Mouse (Mus musculus) right cerebral cortex, postnatal 25 days (tissue): ENCODE measurements around the gene Aamp.

Experiments
- DNase-seq: peaks from one replicate; pipeline ENCODE4 v3.0.0; 2022

Aamp gene

DNA sequence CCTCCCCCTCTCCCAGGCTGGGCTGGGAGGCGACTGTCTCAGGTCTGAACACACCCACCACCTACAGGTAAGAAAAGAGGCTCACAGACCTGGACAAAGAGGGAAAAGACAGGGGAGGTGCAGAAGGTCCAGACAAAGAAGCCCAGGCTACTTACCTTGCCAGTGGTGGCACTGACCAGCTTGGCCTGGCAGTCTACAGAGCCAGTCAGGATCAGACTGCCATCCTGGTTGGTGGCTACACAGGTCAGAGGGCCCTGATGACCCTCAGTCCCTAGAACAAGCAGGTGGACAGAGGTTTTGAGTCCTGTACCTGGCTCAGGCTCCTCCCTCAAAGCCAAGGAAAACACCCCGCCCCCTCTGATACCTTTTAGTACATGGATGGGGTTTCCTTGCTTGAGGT lies 3.2 kb downstream of the Aamp start:
- DNase-seq: no peak

- no peak for DNase-seq
These were observed 3.8 kb downstream of the Aamp start for GRCm38 (mm10) chr1:74280591-74281325.

- no peak for DNase-seq
These were observed 5.5 kb downstream of the Aamp start for GRCm38 (mm10) chr1:74278988-74279387.

GRCm38 (mm10) chr1:74278538-74278937 lies 6.0 kb downstream of the Aamp start, which contains the start of gene Gpbar1:
TSS of gene Gpbar1 (plus strand) at chr1:74278550.
- DNase-seq: no peak

DNA sequence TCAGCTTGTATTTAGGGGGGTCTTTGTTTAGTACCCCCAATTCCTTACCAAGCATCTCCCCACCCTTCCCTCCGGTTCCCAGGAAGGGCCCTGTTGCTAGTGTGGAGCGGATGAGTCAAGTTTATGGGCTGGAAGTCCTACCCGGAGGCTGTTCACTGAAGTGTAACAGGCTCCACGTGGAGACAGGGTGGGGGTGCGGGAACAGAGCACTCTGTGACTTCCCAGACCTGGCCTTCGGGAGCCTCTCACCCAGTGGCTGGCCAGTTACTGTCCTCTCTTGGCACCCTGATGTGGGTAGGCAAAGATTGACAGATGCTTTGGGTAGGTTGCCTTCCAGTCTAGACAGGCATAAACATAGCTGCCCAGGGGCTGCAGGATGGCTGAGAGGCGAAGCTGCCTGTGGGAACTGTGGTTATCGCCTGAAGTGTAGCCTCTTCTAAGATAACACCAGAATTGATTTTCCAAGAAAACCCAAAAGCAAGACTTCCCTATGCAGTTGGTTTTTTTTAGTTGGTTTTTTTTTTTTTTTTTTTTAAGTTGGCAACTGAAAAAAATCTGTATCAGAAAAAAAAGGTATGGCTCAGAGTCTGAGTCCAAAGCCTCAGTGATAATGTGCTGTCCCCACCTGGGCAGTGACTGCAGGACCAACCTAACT lies 6.5 kb downstream of the Aamp start:
- no peak for DNase-seq

DNA sequence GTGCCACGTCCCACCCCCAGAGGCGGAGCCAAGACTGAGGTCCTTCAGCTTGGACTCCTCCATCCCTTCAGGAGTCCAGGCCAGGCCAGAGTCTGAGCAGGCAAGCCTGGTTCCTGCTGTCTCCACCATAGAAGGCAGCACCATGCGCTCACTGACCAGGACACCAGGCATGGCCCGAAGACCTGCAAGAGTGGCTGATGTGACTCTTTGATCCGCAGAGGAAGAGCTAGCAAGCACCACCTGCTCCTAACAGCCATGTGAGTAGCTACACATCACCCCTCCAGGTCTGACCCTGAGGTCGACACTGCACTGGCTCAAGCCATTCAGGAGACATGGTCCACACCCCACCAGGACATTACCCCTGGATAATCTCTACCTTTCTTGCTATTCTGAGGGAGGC lies 7.5 kb downstream of the Aamp start:
- no peak for DNase-seq

GRCm38 (mm10) chr1:74275015-74275414 lies 9.5 kb downstream of the Aamp start:
- no peak for DNase-seq

GRCm38 (mm10) chr1:74271659-74272058 lies 12.9 kb downstream of the Aamp start:
- no peak for DNase-seq

DNA sequence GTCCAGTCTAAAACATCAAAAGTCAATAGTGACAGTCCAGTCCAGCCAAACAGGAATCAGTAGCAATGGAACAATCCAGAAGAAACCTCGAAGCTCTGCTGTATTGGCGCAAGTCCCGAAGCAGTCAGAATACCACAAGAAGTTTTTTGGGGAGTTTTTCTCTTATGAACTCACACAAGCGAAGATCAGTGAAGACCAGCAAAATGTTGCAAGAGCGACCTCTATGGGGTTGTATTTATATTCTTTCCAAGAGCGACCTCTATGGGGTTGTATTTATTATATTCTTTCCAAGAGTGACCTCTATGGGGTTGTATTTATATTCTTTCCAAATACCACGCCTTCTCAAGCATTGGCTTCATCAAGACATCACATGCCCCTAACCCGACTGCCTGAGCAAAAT lies 15.8 kb downstream of the Aamp start:
- DNase-seq: no peak

DNA sequence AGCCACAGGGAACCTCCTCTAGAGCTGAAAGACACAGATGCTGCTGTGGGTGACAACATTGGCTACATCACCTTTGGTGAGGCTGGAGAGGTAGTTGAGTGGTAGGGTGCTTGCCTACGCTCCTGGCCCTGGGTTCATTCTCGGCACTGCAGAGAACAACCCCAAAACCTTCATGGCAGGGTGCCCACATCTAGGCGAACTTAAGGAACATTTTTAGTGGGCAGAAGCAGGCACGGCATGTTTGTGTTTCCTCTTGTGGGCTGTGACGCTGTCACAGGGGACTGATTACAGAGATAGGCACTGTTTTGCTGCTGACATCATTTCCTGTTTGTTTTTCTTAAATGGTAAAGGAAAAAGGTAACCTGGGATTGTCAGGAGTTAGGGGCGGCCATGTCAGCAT lies 22.0 kb downstream of the Aamp start:
- no peak for DNase-seq

DNA sequence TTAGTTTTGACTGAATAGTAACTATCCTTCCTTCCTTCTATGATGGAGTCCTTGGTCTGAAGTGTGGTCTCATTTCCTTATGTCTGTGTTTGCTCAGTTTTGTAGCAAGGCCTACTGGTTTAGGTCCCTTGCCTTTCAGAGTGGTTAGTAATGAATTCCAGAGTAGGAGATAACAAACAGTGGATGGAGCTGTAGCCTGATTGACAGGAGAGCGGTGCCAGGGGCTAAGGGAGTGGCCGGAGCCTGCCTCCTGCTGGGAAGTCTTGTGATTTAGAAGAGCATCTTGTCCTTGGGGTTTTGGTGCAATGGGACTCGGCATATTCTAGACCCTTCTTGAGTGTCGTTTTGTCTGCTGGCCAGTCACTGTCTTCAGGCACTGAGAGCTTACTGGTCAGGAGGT lies 27.8 kb downstream of the Aamp start:
- DNase-seq: no peak

DNA sequence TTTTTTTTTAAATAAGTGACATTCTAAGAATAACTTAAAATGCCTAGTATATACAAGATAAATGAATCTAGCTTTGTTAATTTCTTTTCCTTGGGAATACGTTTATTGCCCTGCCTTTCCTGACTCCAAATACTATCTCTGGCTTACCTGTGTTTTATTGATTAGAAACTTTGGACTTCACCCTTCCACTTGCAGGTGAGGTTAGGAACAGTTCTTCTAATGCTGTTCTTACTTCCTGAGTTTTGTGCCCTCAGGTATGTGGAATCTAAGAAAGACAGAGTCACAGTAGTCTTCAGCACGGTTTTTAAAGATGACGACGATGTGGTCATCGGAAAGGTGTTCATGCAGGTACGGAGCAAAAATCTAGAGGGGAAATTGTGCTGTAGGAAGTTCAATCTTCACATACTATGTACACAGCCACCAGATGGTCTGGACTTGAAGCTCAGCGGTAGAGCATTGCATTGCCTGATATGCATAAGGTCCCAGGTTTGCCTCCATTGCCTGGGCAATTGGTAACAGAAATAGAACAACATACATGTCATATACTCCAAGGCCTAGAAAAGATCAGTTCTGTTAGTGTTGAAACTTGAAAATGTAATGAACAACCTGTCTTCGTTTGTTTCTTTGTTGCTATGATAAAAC lies 28.7 kb downstream of the Aamp start:
- no peak for DNase-seq

DNA sequence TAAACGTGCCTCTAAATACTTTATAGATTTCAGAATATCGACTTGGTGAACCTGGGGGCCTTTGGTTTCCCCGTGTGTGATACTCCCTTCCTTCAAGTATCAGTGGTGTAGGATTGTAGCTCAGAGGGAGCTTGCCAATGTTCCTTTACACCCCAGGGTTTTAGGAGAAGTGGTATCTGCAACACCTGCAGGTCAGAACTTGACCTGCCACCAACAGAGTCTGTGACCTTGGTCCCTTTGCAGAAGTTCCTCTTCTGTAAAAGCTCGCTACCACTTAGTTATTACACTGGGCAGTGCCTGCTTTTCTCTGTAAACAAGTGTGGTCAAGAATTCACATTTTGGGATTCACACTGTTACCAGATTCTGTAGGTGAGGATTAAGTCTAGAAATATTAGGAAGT lies 34.4 kb downstream of the Aamp start:
- DNase-seq: no peak

DNA sequence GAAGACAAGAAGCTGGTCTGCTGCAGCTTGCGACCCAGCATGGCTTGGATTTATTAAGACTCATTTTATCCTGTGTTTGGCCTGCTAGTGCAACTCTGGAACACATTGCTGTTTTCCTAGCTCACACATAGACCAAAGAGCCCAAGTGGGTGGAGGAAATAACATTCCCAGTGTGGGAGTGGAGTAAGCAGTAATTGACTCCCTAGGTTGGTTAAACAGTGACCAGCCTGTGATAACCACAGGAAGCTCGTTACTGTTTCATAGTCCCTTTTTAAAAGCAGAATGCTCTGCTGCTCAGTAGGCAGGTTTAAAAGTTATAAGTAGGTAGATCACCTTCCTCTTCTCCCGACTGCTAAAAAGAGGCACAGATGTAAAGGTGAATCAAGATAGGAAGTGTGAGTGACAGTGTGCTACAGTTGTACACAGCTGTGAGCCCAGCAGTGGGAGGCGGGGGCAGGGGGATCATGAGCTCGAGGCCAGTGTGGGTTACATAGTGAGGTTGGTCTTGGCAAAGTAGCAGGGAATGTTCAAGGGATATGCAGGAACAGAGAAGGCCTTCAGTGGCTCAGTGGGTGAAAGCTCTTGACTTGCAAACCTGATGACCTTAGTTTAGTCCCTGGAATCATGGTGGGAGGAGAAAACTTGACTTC lies 35.1 kb downstream of the Aamp start:
- DNase-seq: no peak

DNA sequence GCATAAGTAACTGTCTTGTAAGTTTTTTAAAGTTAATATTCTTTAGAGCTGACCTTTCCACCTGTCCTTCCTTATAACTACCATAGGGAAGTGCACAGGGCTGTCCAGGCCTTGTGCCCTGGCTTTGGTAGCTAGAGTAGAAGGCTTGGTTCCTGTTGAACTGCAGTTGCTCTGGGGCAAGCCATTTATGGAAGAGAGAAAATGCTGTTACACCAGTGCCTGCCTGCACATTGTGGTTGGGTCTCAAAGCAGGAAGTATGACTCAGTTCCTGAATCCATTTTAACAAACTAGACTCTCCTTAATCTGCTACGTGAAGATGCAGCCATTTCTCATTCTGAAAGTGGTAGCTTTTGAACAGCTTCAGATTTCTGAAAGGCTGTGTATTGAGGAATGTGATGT lies 35.7 kb downstream of the Aamp start:
- no peak for DNase-seq

- DNase-seq: no peak
These were observed 39.0 kb downstream of the Aamp start for GRCm38 (mm10) chr1:74245525-74245924.

DNA sequence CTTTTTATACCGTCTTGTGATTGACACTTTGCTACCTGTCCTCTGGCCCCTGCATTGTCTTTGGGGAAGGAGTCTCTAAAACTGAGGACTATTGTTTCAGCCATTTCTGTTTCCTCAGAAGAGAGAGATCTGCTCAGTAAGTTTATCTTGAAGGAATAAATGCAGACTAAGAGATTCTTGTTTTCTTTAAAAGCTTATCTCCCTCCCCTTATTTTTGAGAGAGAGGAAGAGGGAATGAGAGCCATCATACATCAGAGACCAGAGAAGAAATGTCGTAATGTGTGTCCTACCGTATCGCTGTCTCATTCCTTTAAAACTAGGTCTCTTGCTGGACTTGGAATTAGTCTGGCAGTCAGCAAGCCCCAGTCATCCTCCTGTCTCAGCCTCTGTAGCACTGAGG lies 43.7 kb downstream of the Aamp start:
- no peak for DNase-seq

GRCm38 (mm10) chr1:74240311-74240710 lies 44.2 kb downstream of the Aamp start:
- peak; percentile 78 for DNase-seq

DNA sequence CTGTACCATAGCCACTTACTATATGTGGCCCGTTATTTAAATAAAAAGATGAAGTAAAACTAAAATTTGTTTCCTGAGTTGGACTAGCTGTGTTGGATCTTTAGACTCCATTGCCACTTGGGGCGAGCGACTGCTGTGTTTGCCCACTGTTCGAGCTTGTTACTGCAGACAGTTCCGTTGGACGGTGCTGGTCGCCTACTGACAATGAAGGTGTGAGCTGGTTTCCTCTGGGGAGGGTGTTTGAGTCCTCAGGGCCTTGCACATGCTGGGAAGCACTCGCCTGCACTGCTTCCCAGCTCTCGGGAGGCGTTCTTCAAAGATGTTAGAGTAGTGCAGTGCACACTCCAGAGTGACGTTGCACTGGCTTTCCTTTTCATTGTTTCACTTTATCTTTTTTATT lies 44.9 kb downstream of the Aamp start:
- DNase-seq: peak; percentile 45

- DNase-seq: no peak
These were observed 45.4 kb downstream of the Aamp start for GRCm38 (mm10) chr1:74239162-74239561.

DNA sequence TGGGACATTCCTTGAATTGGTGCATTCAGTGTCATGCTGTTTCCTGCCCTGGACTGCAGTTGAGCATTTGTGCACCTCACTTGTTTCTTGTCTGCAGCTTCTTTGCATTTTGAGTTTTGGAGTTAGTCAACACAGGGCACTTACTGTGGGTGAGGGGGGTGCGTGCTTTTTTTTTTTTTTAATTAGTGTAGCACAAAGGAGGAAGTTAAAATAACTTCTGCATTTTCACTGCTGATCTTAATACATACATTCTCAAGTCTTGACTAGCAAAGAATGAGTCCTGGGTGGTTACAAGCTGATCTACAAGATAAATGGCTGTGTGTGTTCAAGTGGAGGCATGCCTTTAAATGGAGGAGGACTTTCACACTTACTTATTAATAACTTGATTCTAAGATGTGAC lies 46.4 kb downstream of the Aamp start:
- no peak for DNase-seq

- DNase-seq: no peak
These were observed 46.9 kb downstream of the Aamp start for GRCm38 (mm10) chr1:74237671-74238070.

- peak; percentile 37 for DNase-seq
These were observed 47.8 kb downstream of the Aamp start for GRCm38 (mm10) chr1:74236590-74237317.
